Mouse (Mus musculus) intestine, embryonic 14.5 days (tissue): ENCODE data around the gene Clec16a. TPM values are rescaled to one million over a fixed set of nuclear protein-coding genes. Genes with fewer than 3 reads are reported as not detected.

Experiments used
- ATAC-seq: fragments of 200-750 bp; cut with Nextera tagmentation; replicated peaks from 2 replicates; pipeline ENCODE4 v1.8.0; 2017; ENCODE audit warnings: low read depth, moderate number of reproducible peaks, moderate TSS enrichment, moderate library complexity; ENCODE audit not compliant: low FRiP score, low TSS enrichment
- DNase-seq: peaks from one replicate; pipeline ENCODE4 v3.0.0-alpha.2; 2018; ENCODE audit warnings: low spot score
- H3K27ac ChIP-seq: fragments of 300-500 bp; sonication (generic); 2 replicates; pipeline ENCODE4 v1.5.1; 2014; ENCODE audit warnings: low read depth, mild to moderate bottlenecking, control low read depth
- H3K27me3 ChIP-seq: fragments of 300-500 bp; sonication (generic); replicated peaks from 2 replicates; pipeline ENCODE4 v1.6.1; 2014; ENCODE audit warnings: low read length, control low read depth; ENCODE audit not compliant: control insufficient read depth, insufficient read depth
- H3K36me3 ChIP-seq: fragments of 300-500 bp; sonication (generic); 2 replicates; pipeline ENCODE4 v1.6.1; 2014; ENCODE audit warnings: low read length, control low read depth; ENCODE audit not compliant: control insufficient read depth, insufficient read depth
- H3K4me1 ChIP-seq: fragments of 300-500 bp; sonication (generic); replicated peaks from 2 replicates; pipeline ENCODE4 v1.6.1; 2014; ENCODE audit warnings: low read length, control low read depth, mixed read lengths; ENCODE audit not compliant: control insufficient read depth, insufficient read depth
- H3K4me2 ChIP-seq: fragments of 300-500 bp; sonication (generic); 2 replicates; pipeline ENCODE4 v1.6.1; 2014; ENCODE audit warnings: low read length
- H3K4me3 ChIP-seq: fragments of 300-500 bp; sonication (generic); 2 replicates; pipeline ENCODE4 v1.5.1; 2014; ENCODE audit warnings: low read depth, low read length, control low read depth, mixed read lengths
- H3K9ac ChIP-seq: fragments of 300-500 bp; sonication (generic); 2 replicates; pipeline ENCODE4 v1.6.1; 2014; ENCODE audit warnings: mild to moderate bottlenecking, low read length
- H3K9me3 ChIP-seq: fragments of 300-500 bp; sonication (generic); 2 replicates; pipeline ENCODE4 v1.6.1; 2016; ENCODE audit warnings: low read length, control low read depth; ENCODE audit not compliant: control insufficient read depth
- WGBS: fragments of 180-500 bp; shearing (Covaris S2); extraction: QIAGEN DNeasy Blood & Tissue Kit; methylation state at CpG from one replicate; pipeline ENCODE4 v1.1.7; 2014; 5-methylcytosine and 5-hydroxymethylcytosine counted together
- polyA plus RNA-seq: library from polyadenylated mRNA; unstranded; fragments of >200 nt; fragmentation: Nextera tagmentation; extraction: Ambion mirVana; gene quantifications from 2 replicates; pipeline ENCODE4 v1.2.1, GENCODE M21; 2014

Clec16a gene
- polyA plus RNA-seq, 1 experiment from 2014 or later: 26.6 TPM

GRCm38 (mm10) chr16:10661385-10661784, 116.2 kb downstream of the Clec16a start:
- H3K27me3 ChIP-seq: no peaks in the 10 kb centered on the region; the same call in 1 of the 2 replicates
- no peaks in the 10 kb centered on the region for H3K36me3 ChIP-seq
- WGBS: 53% methylated on average over 2 of the region's 2 CpGs
- peaks cover 40% of the 10 kb centered on the region for H3K4me1 ChIP-seq
- ATAC-seq (no peak), DNase-seq (no peak)
- H3K9me3 ChIP-seq: no peaks in the 10 kb centered on the region
- H3K27ac ChIP-seq: no peak overlapping the region
- no peak overlapping the region for H3K9ac ChIP-seq
- no peak overlapping the region for H3K4me2 ChIP-seq
- H3K4me3 ChIP-seq: no peak overlapping the region

GRCm38 (mm10) chr16:10663890-10664731, 119.0 kb downstream of the Clec16a start:
- H3K4me1 ChIP-seq: peaks cover 39% of the 10 kb centered on the region
- 48% methylated on average over 12 of the region's 12 CpGs for WGBS

DNA sequence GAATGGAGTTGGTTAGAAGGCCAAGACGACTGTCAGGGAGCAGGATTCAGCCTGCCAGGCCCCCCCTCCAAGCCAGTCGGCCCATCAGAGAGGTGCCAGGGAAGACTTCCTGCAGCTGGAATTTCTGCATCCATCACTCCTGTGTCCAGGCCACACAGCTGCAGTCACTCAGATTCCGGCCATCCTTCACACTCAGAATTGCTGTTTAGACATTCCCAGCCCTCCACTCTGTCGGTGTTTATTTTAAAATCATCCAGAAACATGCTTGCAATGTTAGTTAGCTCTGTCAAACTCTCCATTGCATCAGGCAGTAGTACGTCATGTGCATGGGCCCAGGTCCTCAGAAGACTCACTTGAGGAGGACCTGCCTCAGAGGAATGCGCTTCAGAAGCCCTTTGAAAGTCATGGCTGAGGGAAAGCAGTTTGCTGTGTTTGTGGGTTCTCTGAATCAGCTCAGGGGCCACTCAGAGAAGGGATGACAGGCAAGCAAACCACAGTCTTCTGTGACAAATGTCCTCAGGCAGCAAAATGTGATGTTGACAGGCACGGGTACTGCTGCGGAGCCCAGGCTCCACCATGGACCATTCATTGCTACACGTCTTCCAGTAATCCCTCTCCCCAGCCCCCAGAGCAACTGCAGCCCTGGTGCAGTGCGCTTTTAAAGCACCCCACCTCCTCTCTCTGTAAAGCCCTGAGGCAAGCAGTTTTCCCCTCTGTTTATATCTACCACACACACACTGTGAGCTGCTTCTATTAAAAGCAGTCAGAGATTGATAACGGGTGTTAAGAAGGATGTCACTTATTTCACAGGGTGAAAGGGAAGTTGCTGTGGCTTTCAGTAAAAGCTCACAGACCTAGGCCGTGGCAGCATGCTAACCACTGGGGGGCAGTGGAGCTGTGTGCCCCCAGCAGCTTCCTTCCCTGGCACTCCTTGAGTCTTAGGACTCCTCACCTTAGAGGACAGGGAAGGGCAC, 120.1 kb downstream of the Clec16a start:
- Histone ChIP-seq H3K4me2 (peak overlapping the region; percentile 16), H3K27ac (peak overlapping the region; percentile 75), H3K27me3 (no peaks in the 10 kb centered on the region; the same call in 1 of the 2 replicates), H3K4me1 (peaks cover 39% of the 10 kb centered on the region), H3K9ac (no peak overlapping the region), H3K9me3 (no peaks in the 10 kb centered on the region), H3K36me3 (no peaks in the 10 kb centered on the region), H3K4me3 (no peak overlapping the region)
- peak; percentile 70 for DNase-seq
- ATAC-seq: 0 out of 2 replicates have a peak, but pooled peaks have one; percentile 47
- 28% methylated on average over 12 of the region's 12 CpGs for WGBS

More at GRCm38 (mm10) chr16:10663890-10664731, 119.0 kb downstream of the Clec16a start:
- DNase-seq (no peak), ATAC-seq (no peak)
- Histone ChIP-seq H3K9me3 (no peaks in the 10 kb centered on the region), H3K27ac (peak overlapping the region; percentile 75; the same call in 1 of the 2 replicates), H3K9ac (no peak overlapping the region), H3K27me3 (no peaks in the 10 kb centered on the region; the same call in 1 of the 2 replicates), H3K4me2 (no peak overlapping the region), H3K36me3 (no peaks in the 10 kb centered on the region), H3K4me3 (no peak overlapping the region)

DNA sequence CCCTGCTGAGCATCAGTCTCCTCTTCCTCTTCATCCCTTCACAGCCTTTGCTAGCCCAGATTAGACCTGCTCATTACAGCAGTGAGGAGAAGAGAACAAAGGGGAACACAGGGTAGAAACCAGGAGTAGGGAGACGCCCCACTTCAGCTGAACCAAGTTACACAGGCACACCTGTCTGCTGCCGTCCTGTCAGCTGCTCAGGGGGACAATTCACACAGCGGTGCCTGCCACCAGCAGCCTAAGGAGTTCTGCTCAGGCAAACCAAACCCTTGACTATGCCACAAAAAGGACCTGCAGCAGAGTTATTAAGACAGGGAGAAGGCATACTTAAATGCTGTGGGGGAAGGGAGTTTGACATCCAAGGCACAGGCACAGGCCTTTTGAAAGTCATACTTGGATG, 121.6 kb downstream of the Clec16a start:
- no peak overlapping the region for H3K9ac ChIP-seq
- peaks cover 30% of the 10 kb centered on the region for H3K4me1 ChIP-seq
- H3K36me3 ChIP-seq: no peaks in the 10 kb centered on the region
- H3K4me3 ChIP-seq: no peak overlapping the region
- ATAC-seq (no peak), DNase-seq (no peak)
- no peaks in the 10 kb centered on the region for H3K9me3 ChIP-seq
- no peaks in the 10 kb centered on the region; the same call in 1 of the 2 replicates for H3K27me3 ChIP-seq
- no peak overlapping the region for H3K4me2 ChIP-seq
- whole genome bisulfite sequencing: 87% methylated on average over 3 of the region's 3 CpGs
- no peak overlapping the region for H3K27ac ChIP-seq

- Histone ChIP-seq H3K27me3 (no peaks in the 10 kb centered on the region), H3K9ac (no peak overlapping the region), H3K4me2 (no peak overlapping the region), H3K36me3 (no peaks in the 10 kb centered on the region), H3K9me3 (no peaks in the 10 kb centered on the region), H3K4me3 (no peak overlapping the region), H3K4me1 (peaks cover 30% of the 10 kb centered on the region), H3K27ac (no peak overlapping the region)
- WGBS: 63% methylated on average over 8 of the region's 8 CpGs
- no peak for ATAC-seq
- no peak for DNase-seq
Measured at GRCm38 (mm10) chr16:10668453-10668852, 123.3 kb downstream of the Clec16a start.

GRCm38 (mm10) chr16:10668991-10669703, 124.0 kb downstream of the Clec16a start:
- 74% methylated on average over 7 of the region's 7 CpGs for WGBS
- Histone ChIP-seq H3K4me1 (peaks cover 28% of the 10 kb centered on the region), H3K9me3 (no peaks in the 10 kb centered on the region), H3K9ac (no peak overlapping the region), H3K27me3 (no peaks in the 10 kb centered on the region), H3K27ac (no peak overlapping the region), H3K36me3 (no peaks in the 10 kb centered on the region), H3K4me2 (no peak overlapping the region), H3K4me3 (no peak overlapping the region)
- ATAC-seq: no peak
- DNase-seq: no peak

DNA sequence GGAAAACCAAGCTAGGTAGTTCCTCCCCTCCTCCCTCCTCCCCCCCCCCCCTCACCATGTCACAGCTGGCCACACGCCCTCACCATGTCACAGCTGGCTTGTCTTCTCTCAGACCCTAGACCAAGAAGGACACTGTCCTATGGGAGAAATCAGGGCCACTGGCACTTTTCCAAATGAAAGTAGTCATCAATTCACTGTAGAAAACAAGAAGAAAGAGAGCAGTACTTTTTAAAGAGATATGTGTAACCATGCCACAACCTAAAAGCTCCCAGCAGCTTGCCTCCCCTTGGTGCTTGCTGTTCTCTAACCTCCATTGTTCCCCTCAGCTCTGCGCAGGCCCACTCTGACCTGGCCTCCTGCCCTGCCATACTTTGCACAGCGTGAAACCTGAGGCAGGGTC, 124.8 kb downstream of the Clec16a start:
- H3K4me2 ChIP-seq: no peak overlapping the region
- H3K36me3 ChIP-seq: no peaks in the 10 kb centered on the region
- no peak overlapping the region for H3K4me3 ChIP-seq
- peaks cover 20% of the 10 kb centered on the region for H3K4me1 ChIP-seq
- H3K27ac ChIP-seq: no peak overlapping the region
- ATAC-seq: no peak
- 76% methylated on average over 3 of the region's 3 CpGs for WGBS
- DNase-seq: no peak
- no peaks in the 10 kb centered on the region for H3K9me3 ChIP-seq
- no peak overlapping the region for H3K9ac ChIP-seq
- H3K27me3 ChIP-seq: no peaks in the 10 kb centered on the region

GRCm38 (mm10) chr16:10672490-10672889, 127.4 kb downstream of the Clec16a start:
- Histone ChIP-seq H3K9me3 (no peaks in the 10 kb centered on the region), H3K27me3 (no peaks in the 10 kb centered on the region), H3K27ac (no peak overlapping the region), H3K4me2 (no peak overlapping the region), H3K4me1 (peaks cover 3% of the 10 kb centered on the region; the same call in 1 of the 2 replicates), H3K9ac (no peak overlapping the region), H3K36me3 (no peaks in the 10 kb centered on the region), H3K4me3 (no peak overlapping the region)
- DNase-seq (no peak), ATAC-seq (no peak)
